Mouse (Mus musculus): ENCODE results near the gene Snrk.

The Snrk gene

GRCm38 (mm10) chr9:122107701-122108375, 9.2 kb upstream of the Snrk start:
- no peak for DNase-seq (ENCODE audit: low read depth, low spot score)

- DNase-seq (ENCODE audit: low read depth, low spot score) = no peak
Observed at GRCm38 (mm10) chr9:122109553-122110225, 7.4 kb upstream of the Snrk start.

- DNase-seq (ENCODE audit: low read depth, low spot score) = no peak
Observed at GRCm38 (mm10) chr9:122110508-122110907, 6.6 kb upstream of the Snrk start.

- no peak for DNase-seq (ENCODE audit: low read depth, low spot score)
Observed at GRCm38 (mm10) chr9:122110921-122111320, 6.1 kb upstream of the Snrk start.

GRCm38 (mm10) chr9:122115552-122115951, 1.5 kb upstream of the Snrk start:
- DNase-seq (ENCODE audit: low read depth, low spot score) = no peak

GRCm38 (mm10) chr9:122116359-122116758, 707 bp upstream of the Snrk start:
- no peak for DNase-seq (ENCODE audit: low read depth, low spot score)

- peak; percentile 64 for DNase-seq (ENCODE audit: low read depth, low spot score)
Observed at GRCm38 (mm10) chr9:122117692-122118529, 845 bp downstream of the Snrk start.

GRCm38 (mm10) chr9:122120089-122120488, 3.0 kb downstream of the Snrk start:
- DNase-seq (ENCODE audit: low read depth, low spot score) = peak; percentile 39

GRCm38 (mm10) chr9:122122113-122122512, 5.0 kb downstream of the Snrk start:
- DNase-seq (ENCODE audit: low read depth, low spot score) = no peak

- no peak for DNase-seq (ENCODE audit: low read depth, low spot score)
Observed at GRCm38 (mm10) chr9:122123181-122123580, 6.1 kb downstream of the Snrk start.

- DNase-seq (ENCODE audit: low read depth, low spot score) = no peak
Observed at GRCm38 (mm10) chr9:122125723-122126290, 8.7 kb downstream of the Snrk start.

GRCm38 (mm10) chr9:122126790-122127189, 9.7 kb downstream of the Snrk start:
- no peak for DNase-seq (ENCODE audit: low read depth, low spot score)

GRCm38 (mm10) chr9:122127271-122127785, 10.3 kb downstream of the Snrk start:
- no peak for DNase-seq (ENCODE audit: low read depth, low spot score)

- DNase-seq (ENCODE audit: low read depth, low spot score) = peak; percentile 67
Observed at GRCm38 (mm10) chr9:122128686-122129085, 11.6 kb downstream of the Snrk start.

- DNase-seq (ENCODE audit: low read depth, low spot score) = no peak
Observed at GRCm38 (mm10) chr9:122130666-122131065, 13.6 kb downstream of the Snrk start.

- DNase-seq (ENCODE audit: low read depth, low spot score) = no peak
Observed at GRCm38 (mm10) chr9:122132145-122132544, 15.1 kb downstream of the Snrk start.

- no peak for DNase-seq (ENCODE audit: low read depth, low spot score)
Observed at GRCm38 (mm10) chr9:122135095-122135884, 18.2 kb downstream of the Snrk start.

- DNase-seq (ENCODE audit: low read depth, low spot score) = no peak
Observed at GRCm38 (mm10) chr9:122135885-122136170, 18.8 kb downstream of the Snrk start.

GRCm38 (mm10) chr9:122137960-122138359, 20.9 kb downstream of the Snrk start:
- no peak for DNase-seq (ENCODE audit: low read depth, low spot score)

- DNase-seq (ENCODE audit: low read depth, low spot score) = no peak
Observed at GRCm38 (mm10) chr9:122138371-122139029, 21.4 kb downstream of the Snrk start.

GRCm38 (mm10) chr9:122139236-122139635, 22.2 kb downstream of the Snrk start:
- no peak for DNase-seq (ENCODE audit: low read depth, low spot score)
